Mouse (Mus musculus) hindbrain, embryonic 14.5 days (tissue): ENCODE measurements around the gene Plcd1. TPM values are rescaled to one million over a fixed set of nuclear protein-coding genes. Genes with fewer than 3 reads are reported as not detected.
A peak's percentile ranks its signal among the peaks of the same experiment; 100 is the strongest.

Experiments
- ATAC-seq: fragments of 200-750 bp; cut with Nextera tagmentation; 2 replicates; pipeline ENCODE4 v1.8.0; 2017; ENCODE audit warnings: moderate number of reproducible peaks, mild to moderate bottlenecking, moderate TSS enrichment, moderate library complexity; ENCODE audit not compliant: low FRiP score
- DNase-seq: peaks from one replicate; pipeline ENCODE4 v3.0.0-alpha.2; 2015; ENCODE audit warnings: low spot score
- H3K27ac ChIP-seq: fragments of 300-500 bp; sonication (generic); 2 replicates; pipeline ENCODE4 v1.5.1; 2014; ENCODE audit warnings: mild to moderate bottlenecking, moderate library complexity
- H3K27me3 ChIP-seq: fragments of 300-500 bp; sonication (generic); 2 replicates; pipeline ENCODE4 v1.6.1; 2014; ENCODE audit warnings: mild to moderate bottlenecking, low read length, mixed read lengths; ENCODE audit not compliant: control insufficient read depth, insufficient read depth
- H3K36me3 ChIP-seq: fragments of 300-500 bp; sonication (generic); replicated peaks from 2 replicates; pipeline ENCODE4 v1.6.1; 2014; ENCODE audit not compliant: control insufficient read depth, insufficient read depth
- H3K4me1 ChIP-seq: fragments of 300-500 bp; sonication (generic); replicated peaks from 2 replicates; pipeline ENCODE4 v1.6.1; 2014; ENCODE audit warnings: antibody characterized with exemption, low read length, mixed read lengths; ENCODE audit not compliant: control insufficient read depth, insufficient read depth
- H3K4me2 ChIP-seq: fragments of 300-500 bp; sonication (generic); replicated peaks from 2 replicates; pipeline ENCODE4 v1.6.1; 2014; ENCODE audit warnings: mild to moderate bottlenecking, moderate library complexity
- H3K4me3 ChIP-seq: fragments of 300-500 bp; sonication (generic); replicated peaks from 2 replicates; pipeline ENCODE4 v1.5.1; 2014; ENCODE audit warnings: mild to moderate bottlenecking, low read length
- H3K9ac ChIP-seq: fragments of 300-500 bp; sonication (generic); 2 replicates; pipeline ENCODE4 v1.6.1; 2014
- H3K9me3 ChIP-seq: fragments of 300-500 bp; sonication (generic); 2 replicates; pipeline ENCODE4 v1.6.1; 2016; ENCODE audit warnings: low read length; ENCODE audit not compliant: control insufficient read depth
- WGBS: fragments of 180-500 bp; shearing (Covaris S2); extraction: QIAGEN DNeasy Blood & Tissue Kit; methylation state at CpG from one replicate; pipeline ENCODE4 v1.1.7; 2014; 5-methylcytosine and 5-hydroxymethylcytosine counted together
- polyA plus RNA-seq: library from polyadenylated mRNA; unstranded; fragments of >200 nt; fragmentation: Nextera tagmentation; extraction: Ambion mirVana; gene quantifications from 2 replicates; pipeline ENCODE4 v1.2.1, GENCODE M21; 2014

The Plcd1 gene
- polyA plus RNA-seq, 1 experiment from 2014 or later: 15.9 TPM

- Histone ChIP-seq H3K4me2 (no peak overlapping the region), H3K4me3 (no peak overlapping the region), H3K9me3 (no peaks in the 10 kb centered on the region), H3K27me3 (no peaks in the 10 kb centered on the region), H3K4me1 (no peaks in the 10 kb centered on the region), H3K36me3 (no peaks in the 10 kb centered on the region), H3K9ac (no peak overlapping the region), H3K27ac (no peak overlapping the region)
- 88% methylated on average over 17 of the region's 17 CpGs for WGBS
- DNase-seq: no peak
- ATAC-seq: no peak
Observed at GRCm38 (mm10) chr9:119114911-119115310, 21.6 kb upstream of the Plcd1 start.

GRCm38 (mm10) chr9:119110640-119111039 lies 17.3 kb upstream of the Plcd1 start:
- no peaks in the 10 kb centered on the region for H3K36me3 ChIP-seq
- 53% methylated on average over 3 of the region's 3 CpGs for WGBS

GRCm38 (mm10) chr9:119109685-119110353 lies 16.5 kb upstream of the Plcd1 start:
- 65% methylated on average over 12 of the region's 12 CpGs for WGBS

More at GRCm38 (mm10) chr9:119110640-119111039, 17.3 kb upstream of the Plcd1 start:
- no peak for DNase-seq
- Histone ChIP-seq H3K4me3 (no peak overlapping the region), H3K4me2 (no peak overlapping the region), H3K9me3 (no peaks in the 10 kb centered on the region), H3K9ac (no peak overlapping the region), H3K27ac (no peak overlapping the region), H3K27me3 (no peaks in the 10 kb centered on the region), H3K4me1 (no peaks in the 10 kb centered on the region)
- no peak for ATAC-seq

GRCm38 (mm10) chr9:119107566-119107965 lies 14.3 kb upstream of the Plcd1 start:
- peaks cover 6% of the 10 kb centered on the region; the same call in 1 of the 2 replicates for H3K4me1 ChIP-seq
- H3K27ac ChIP-seq: no peak overlapping the region
- no peak for ATAC-seq
- no peak overlapping the region for H3K4me3 ChIP-seq
- 93% methylated on average over 4 of the region's 4 CpGs for WGBS
- DNase-seq: no peak
- H3K9ac ChIP-seq: no peak overlapping the region
- H3K4me2 ChIP-seq: no peak overlapping the region
- peaks cover 9% of the 10 kb centered on the region; the same call in 1 of the 2 replicates for H3K27me3 ChIP-seq
- no peaks in the 10 kb centered on the region for H3K9me3 ChIP-seq
- H3K36me3 ChIP-seq: no peaks in the 10 kb centered on the region

More at GRCm38 (mm10) chr9:119109685-119110353, 16.5 kb upstream of the Plcd1 start:
- Histone ChIP-seq H3K9ac (no peak overlapping the region), H3K9me3 (no peaks in the 10 kb centered on the region), H3K4me3 (no peak overlapping the region), H3K4me1 (no peaks in the 10 kb centered on the region), H3K4me2 (no peak overlapping the region), H3K27me3 (no peaks in the 10 kb centered on the region), H3K27ac (no peak overlapping the region), H3K36me3 (no peaks in the 10 kb centered on the region)
- DNase-seq (no peak), ATAC-seq (no peak)

- Histone ChIP-seq H3K4me1 (peaks cover 11% of the 10 kb centered on the region; the same call in 1 of the 2 replicates), H3K36me3 (no peaks in the 10 kb centered on the region), H3K27me3 (peaks cover 9% of the 10 kb centered on the region; the same call in 1 of the 2 replicates), H3K9me3 (no peaks in the 10 kb centered on the region), H3K27ac (no peak overlapping the region), H3K4me2 (peak overlapping the region; percentile 72), H3K4me3 (peak overlapping the region; percentile 70), H3K9ac (peak overlapping the region; percentile 50)
- DNase-seq: peak; percentile 35
- WGBS: 2% methylated on average over 19 of the region's 19 CpGs
- ATAC-seq: no peak
Observed at GRCm38 (mm10) chr9:119102783-119103113, 9.4 kb upstream of the Plcd1 start.

- H3K9ac ChIP-seq: peak within 1 kb of the TSS; percentile 50
Observed at GRCm38 (mm10) chr9:119101992-119102782, 8.9 kb upstream of the Plcd1 start, which contains the start of gene Dlec1. Dlec1 (plus strand) TSS chr9:119102478.

GRCm38 (mm10) chr9:119100177-119100898 lies 7.0 kb upstream of the Plcd1 start:
- Histone ChIP-seq H3K4me1 (peaks cover 11% of the 10 kb centered on the region; the same call in 1 of the 2 replicates), H3K4me2 (no peak overlapping the region), H3K4me3 (no peak overlapping the region), H3K36me3 (no peaks in the 10 kb centered on the region), H3K27ac (no peak overlapping the region), H3K9me3 (no peaks in the 10 kb centered on the region), H3K27me3 (peaks cover 12% of the 10 kb centered on the region; the same call in 1 of the 2 replicates), H3K9ac (no peak overlapping the region)
- DNase-seq (no peak), ATAC-seq (no peak)
- 22% methylated on average over 15 of the region's 15 CpGs for WGBS

More at GRCm38 (mm10) chr9:119101992-119102782, 8.9 kb upstream of the Plcd1 start, which contains the start of gene Dlec1:
- Histone ChIP-seq H3K9me3 (no peaks in the 10 kb centered on the region), H3K36me3 (no peaks in the 10 kb centered on the region), H3K4me2 (peak within 1 kb of the TSS; percentile 72), H3K27me3 (peaks cover 9% of the 10 kb centered on the region; the same call in 1 of the 2 replicates), H3K4me1 (peaks cover 11% of the 10 kb centered on the region; the same call in 1 of the 2 replicates), H3K27ac (0 out of 2 replicates have a peak within 1 kb of the TSS, but pooled peaks have one; percentile 43), H3K4me3 (peak within 1 kb of the TSS; percentile 70)
- DNase-seq: peak; percentile 86
- ATAC-seq: peak; percentile 89
- 3% methylated on average over 44 of the region's 44 CpGs for WGBS

- no peaks in the 10 kb centered on the region for H3K9me3 ChIP-seq
- no peak overlapping the region for H3K9ac ChIP-seq
- no peaks in the 10 kb centered on the region for H3K36me3 ChIP-seq
- H3K4me3 ChIP-seq: no peak overlapping the region
- ATAC-seq: no peak
- no peak overlapping the region for H3K4me2 ChIP-seq
- peak; percentile 32 for DNase-seq
- H3K27ac ChIP-seq: 0 out of 2 replicates have a peak overlapping the region, but pooled peaks have one; percentile 61
- H3K4me1 ChIP-seq: peaks cover 30% of the 10 kb centered on the region
- WGBS: 55% methylated on average over 13 of the region's 13 CpGs
- peaks cover 16% of the 10 kb centered on the region; the same call in 1 of the 2 replicates for H3K27me3 ChIP-seq
Observed at GRCm38 (mm10) chr9:119094462-119095109, 1.3 kb upstream of the Plcd1 start.
